Mouse (Mus musculus): ENCODE measurements around the gene Itgb6. TPM values are rescaled to one million over a fixed set of nuclear protein-coding genes. Genes with fewer than 3 reads are reported as not detected.
A peak's percentile ranks its signal among the peaks of the same experiment; 100 is the strongest.

The Itgb6 gene
- total and polyA plus RNA-seq, 3 experiments: not detected

DNA sequence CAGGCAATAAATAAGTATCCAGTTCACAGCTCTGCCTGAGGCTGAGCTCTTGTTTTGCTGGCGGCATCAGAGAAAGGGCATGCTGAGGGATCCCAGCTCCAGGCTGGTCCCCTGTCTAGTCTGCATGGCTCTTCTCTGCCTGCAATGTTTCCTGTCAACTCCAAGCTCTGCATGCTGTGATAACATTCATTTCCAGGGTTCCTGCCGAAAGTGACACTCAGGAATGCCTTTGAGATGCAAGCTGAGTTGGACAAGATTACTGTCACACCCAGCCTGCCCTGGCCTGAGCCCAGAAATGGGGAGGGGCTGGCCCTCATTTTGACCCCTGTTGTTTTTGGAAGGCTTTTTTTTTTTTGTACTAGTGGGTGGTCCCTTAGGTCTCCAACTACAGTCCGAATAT lies 7.6 kb upstream of the Itgb6 start:
- no peak overlapping the region for H3K4me3 ChIP-seq (replicated peaks in 1 of 3; ENCODE audit: low read depth in 2 of 3, low read length in 2 of 3, poor library complexity in 1 of 3)
- DNase-seq (ENCODE audit: extremely low read depth): no peak
- H3K79me2 ChIP-seq (replicated peaks; ENCODE audit: control insufficient read depth, extremely low read depth, insufficient read depth, poor library complexity, severe bottlenecking): no peaks in the 10 kb centered on the region
- H3K4me1 ChIP-seq (ENCODE audit: control insufficient read depth in 1 of 2, insufficient read depth in 2 of 2): no peaks in the 10 kb centered on the region
- H3K27ac ChIP-seq (ENCODE audit: insufficient read depth, low read depth): no peak overlapping the region
- no peak overlapping the region for H3K4me2 ChIP-seq (ENCODE audit: insufficient read depth, low read depth, poor library complexity, severe bottlenecking)
- no peaks in the 10 kb centered on the region for H3K36me3 ChIP-seq (replicated peaks in 1 of 2; ENCODE audit: control insufficient read depth in 1 of 2, insufficient read depth in 1 of 2, low read length in 1 of 2)
- dilution Hi-C loops (cut with MboI; ENCODE audit: extremely low pct_ligation_motif_present, extremely low pct_unique_long_range_greater_than_20kb, low sequenced_read_pairs) (no loop called here), in situ Hi-C loops (cut with MboI; ENCODE audit: low pct_ligation_motif_present, low pct_unique_long_range_greater_than_20kb, low sequenced_read_pairs) (loop anchor here (25.0 kb wide), 1 partner anchor 732 kb away; no protein-coding TSS in a partner anchor)
- TF ChIP-seq IRF4 (IDR thresholded peaks at IDR 0.05; ENCODE audit: low read depth, low read length) (no peak), RCOR1 (conservative IDR thresholded peaks at IDR 0.05; ENCODE audit: low read depth, low read length) (no peak), TBP (conservative IDR thresholded peaks at IDR 0.05; ENCODE audit: low read depth, low read length) (no peak), ELF1 (IDR thresholded peaks at IDR 0.05; ENCODE audit: low read depth, low read length) (no peak), TCF12 (IDR thresholded peaks at IDR 0.05; ENCODE audit: low read depth, low read length) (no peak), JUND (conservative IDR thresholded peaks at IDR 0.05; ENCODE audit: low read depth, low read length) (no peak), ZMIZ1 (IDR thresholded peaks at IDR 0.05; ENCODE audit: low read depth, low read length) (no peak), NRF1 (IDR thresholded peaks at IDR 0.05; ENCODE audit: low read depth, low read length) (no peak), SMC3 (IDR thresholded peaks at IDR 0.05; ENCODE audit: low read depth, low read length) (no peak), ZNF384 (IDR thresholded peaks at IDR 0.05; ENCODE audit: low read depth, low read length) (no peak), JUN (IDR thresholded peaks at IDR 0.05; ENCODE audit: insufficient read depth, low read depth, low read length) (no peak), BHLHE40 (IDR thresholded peaks at IDR 0.05; ENCODE audit: low read depth, low read length) (no peak), ZC3H11A (IDR thresholded peaks at IDR 0.05; ENCODE audit: low read depth, low read length) (no peak), CTCF (conservative IDR thresholded peaks at IDR 0.05 in 1 of 2, IDR thresholded peaks at IDR 0.05 in 1 of 2; ENCODE audit: low read depth in 2 of 2, low read length in 2 of 2) (no peak), POLR2A (IDR thresholded peaks at IDR 0.05; ENCODE audit: low read depth, low read length) (no peak), KAT2A (IDR thresholded peaks at IDR 0.05; ENCODE audit: insufficient replicate concordance, low read length) (no peak)
- H3K9ac ChIP-seq (ENCODE audit: insufficient read depth, low read depth): no peak overlapping the region
- H3K9me3 ChIP-seq (replicated peaks; ENCODE audit: low read length): no peaks in the 10 kb centered on the region
- H3K27me3 ChIP-seq (replicated peaks): no peaks in the 10 kb centered on the region

- no peaks in the 10 kb centered on the region for H3K79me2 ChIP-seq (replicated peaks; ENCODE audit: control insufficient read depth, extremely low read depth, insufficient read depth, poor library complexity, severe bottlenecking)
- no peaks in the 10 kb centered on the region for H3K36me3 ChIP-seq (replicated peaks in 1 of 2; ENCODE audit: control insufficient read depth in 1 of 2, insufficient read depth in 1 of 2, low read length in 1 of 2)
- TF ChIP-seq RAD21 (IDR thresholded peaks at IDR 0.05; ENCODE audit: low read depth, low read length) (no peak), ELF1 (IDR thresholded peaks at IDR 0.05; ENCODE audit: low read depth, low read length) (no peak), GABPA (IDR thresholded peaks at IDR 0.05; ENCODE audit: insufficient replicate concordance, low read depth, low read length) (no peak), NRF1 (IDR thresholded peaks at IDR 0.05; ENCODE audit: low read depth, low read length) (no peak), MAX (IDR thresholded peaks at IDR 0.05; ENCODE audit: low read length) (no peak), KAT2A (IDR thresholded peaks at IDR 0.05; ENCODE audit: insufficient replicate concordance, low read length) (no peak), TCF12 (IDR thresholded peaks at IDR 0.05; ENCODE audit: low read depth, low read length) (no peak), MEF2A (IDR thresholded peaks at IDR 0.05; ENCODE audit: borderline replicate concordance, low read depth, low read length) (no peak), NELFE (IDR thresholded peaks at IDR 0.05; ENCODE audit: low read depth, low read length) (no peak), ETS1 (conservative IDR thresholded peaks at IDR 0.05; ENCODE audit: low read depth, low read length) (no peak), SMC3 (IDR thresholded peaks at IDR 0.05; ENCODE audit: low read depth, low read length) (no peak), SIN3A (IDR thresholded peaks at IDR 0.05; ENCODE audit: low read length) (no peak), JUND (conservative IDR thresholded peaks at IDR 0.05; ENCODE audit: low read depth, low read length) (no peak), MAFK (IDR thresholded peaks at IDR 0.05; ENCODE audit: insufficient replicate concordance, low read length) (no peak), ZMIZ1 (IDR thresholded peaks at IDR 0.05; ENCODE audit: low read depth, low read length) (no peak), PAX5 (IDR thresholded peaks at IDR 0.05; ENCODE audit: low read length) (no peak), BHLHE40 (IDR thresholded peaks at IDR 0.05; ENCODE audit: low read depth, low read length) (no peak), TBP (conservative IDR thresholded peaks at IDR 0.05; ENCODE audit: low read depth, low read length) (no peak), HCFC1 (IDR thresholded peaks at IDR 0.05; ENCODE audit: low read depth, low read length) (no peak), USF1 (IDR thresholded peaks at IDR 0.05; ENCODE audit: low read depth, low read length) (no peak)
- in situ Hi-C loops (cut with MboI; ENCODE audit: low pct_ligation_motif_present, low pct_unique_long_range_greater_than_20kb, low sequenced_read_pairs) (loop anchor here (25.0 kb wide), 1 partner anchor 733 kb away; no protein-coding TSS in a partner anchor), dilution Hi-C loops (cut with MboI; ENCODE audit: extremely low pct_ligation_motif_present, extremely low pct_unique_long_range_greater_than_20kb, low sequenced_read_pairs) (no loop called here)
- H3K4me2 ChIP-seq (ENCODE audit: insufficient read depth, low read depth, poor library complexity, severe bottlenecking): peak overlapping the region; percentile 25; the same call in 1 of the 2 replicates
- no peaks in the 10 kb centered on the region for H3K27me3 ChIP-seq (replicated peaks)
- no peaks in the 10 kb centered on the region for H3K4me1 ChIP-seq (ENCODE audit: control insufficient read depth in 1 of 2, insufficient read depth in 2 of 2)
- H3K9me3 ChIP-seq (replicated peaks; ENCODE audit: low read length): no peaks in the 10 kb centered on the region
- H3K27ac ChIP-seq (ENCODE audit: insufficient read depth, low read depth): no peak overlapping the region
- H3K9ac ChIP-seq (ENCODE audit: insufficient read depth, low read depth): no peak overlapping the region
- DNase-seq (ENCODE audit: extremely low read depth): no peak
- H3K4me3 ChIP-seq (replicated peaks in 1 of 3; ENCODE audit: low read depth in 2 of 3, low read length in 2 of 3, poor library complexity in 1 of 3): no peak overlapping the region
These were observed 6.6 kb upstream of the Itgb6 start for GRCm38 (mm10) chr2:60728902-60729585.

All from CH12.LX (cell line).